Mouse (Mus musculus): ENCODE measurements at regions not wholly inside any gene's neighbourhood (a gene's known extent, or its start where the extent isn't known, plus 50 kb on each side); places are given as distances from the start of the nearest gene placed in this dataset.
A peak's percentile ranks its signal among the peaks of the same experiment; 100 is the strongest.

DNA sequence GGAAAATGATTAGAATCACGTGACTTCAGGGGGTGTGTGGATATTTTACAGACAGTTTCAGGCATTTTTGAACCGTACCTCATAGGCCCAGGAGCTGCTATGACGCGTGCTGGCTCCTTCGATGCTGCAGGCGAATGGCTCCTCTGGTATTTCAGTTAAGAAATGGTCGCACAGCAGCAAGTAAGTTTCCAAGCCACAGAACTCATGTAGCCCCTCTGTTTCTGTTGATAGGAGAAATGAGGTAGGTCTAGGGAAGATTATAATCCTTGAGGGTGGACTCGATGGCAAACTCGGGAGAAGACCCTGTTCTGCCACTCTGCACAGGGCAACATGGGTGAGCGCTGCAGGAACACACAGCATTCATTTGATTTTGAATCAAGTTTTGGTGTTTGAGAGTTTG lies 127.0 kb upstream of the Npvf start:
- Histone ChIP-seq H3K4me2 (replicated peaks) (0 out of 2 replicates have a peak overlapping the region, but pooled peaks have one; percentile 3), H3K27ac (no peak overlapping the region; the same call in 1 of the 2 replicates), H3K4me1 (peaks cover 42% of the 10 kb centered on the region), H3K9ac (no peak overlapping the region), H3K9me3 (no peaks in the 10 kb centered on the region), H3K27me3 (peaks cover 15% of the 10 kb centered on the region), H3K4me3 (no peak overlapping the region), H3K36me3 (no peaks in the 10 kb centered on the region)
- 60% methylated on average over 10 of the region's 10 CpGs for WGBS
- peak; percentile 62 for ATAC-seq (ENCODE audit: low FRiP score, low read depth)

DNA sequence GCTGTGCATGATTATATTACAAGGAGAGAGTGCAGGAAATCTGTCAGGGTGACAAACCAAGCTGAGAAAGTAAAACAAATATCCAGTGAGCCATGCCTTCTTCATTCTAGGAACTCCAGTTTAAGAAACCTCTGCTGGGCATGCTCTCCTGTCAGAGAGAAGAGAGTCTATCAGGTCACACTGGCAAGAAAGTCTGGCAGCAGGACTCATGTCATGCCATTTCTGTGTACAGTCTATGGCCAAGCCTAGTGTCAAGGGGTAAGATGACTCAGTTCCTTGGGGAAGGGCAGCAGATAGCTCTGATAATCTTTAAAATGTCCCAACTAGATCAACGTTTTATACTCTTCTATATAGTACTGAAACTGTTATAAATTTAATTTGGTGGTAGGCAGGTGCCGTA lies 128.0 kb upstream of the Npvf start:
- H3K27ac ChIP-seq = no peak overlapping the region
- H3K27me3 ChIP-seq = peaks cover 15% of the 10 kb centered on the region
- H3K9ac ChIP-seq = no peak overlapping the region
- no peaks in the 10 kb centered on the region for H3K36me3 ChIP-seq
- no peak overlapping the region for H3K4me2 ChIP-seq (replicated peaks)
- ATAC-seq (ENCODE audit: low FRiP score, low read depth) = no peak
- no peak overlapping the region for H3K4me3 ChIP-seq
- 0 out of 2 replicates have a peak, but pooled peaks cover 3% of the 10 kb centered on the region for H3K9me3 ChIP-seq
- 70% methylated on average over 2 of the region's 2 CpGs for WGBS
- H3K4me1 ChIP-seq = peaks cover 32% of the 10 kb centered on the region

GRCm38 (mm10) chr6:50783494-50783893 lies 129.3 kb upstream of the Npvf start:
- Histone ChIP-seq H3K36me3 (no peaks in the 10 kb centered on the region), H3K9ac (no peak overlapping the region), H3K27ac (no peak overlapping the region), H3K4me1 (peaks cover 21% of the 10 kb centered on the region), H3K4me3 (no peak overlapping the region), H3K27me3 (peaks cover 15% of the 10 kb centered on the region), H3K4me2 (replicated peaks) (no peak overlapping the region), H3K9me3 (0 out of 2 replicates have a peak, but pooled peaks cover 4% of the 10 kb centered on the region)
- WGBS = 81% methylated on average over 10 of the region's 10 CpGs
- no peak for ATAC-seq (ENCODE audit: low FRiP score, low read depth)

DNA sequence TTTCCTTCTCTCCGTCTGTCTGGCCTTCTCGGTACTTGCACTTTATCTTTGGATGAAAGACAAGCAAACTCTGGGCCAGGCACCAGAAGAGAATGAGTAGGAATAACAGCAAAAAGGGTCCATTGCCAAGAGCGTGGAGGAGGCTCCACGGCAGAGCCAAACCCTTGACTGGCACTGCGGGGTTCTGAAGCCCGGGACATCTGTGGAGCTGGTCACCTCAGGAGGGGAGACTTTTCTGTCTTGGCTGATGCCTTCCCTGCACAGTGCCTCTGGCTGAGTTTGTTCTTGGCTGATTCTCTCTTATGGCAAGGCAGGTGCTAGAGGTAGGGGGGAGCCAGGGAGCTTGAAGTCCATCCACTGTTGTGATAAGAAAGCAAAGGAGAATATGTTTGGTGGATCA lies 130.1 kb upstream of the Npvf start:
- peaks cover 13% of the 10 kb centered on the region for H3K27me3 ChIP-seq
- peaks cover 21% of the 10 kb centered on the region for H3K4me1 ChIP-seq
- H3K27ac ChIP-seq = no peak overlapping the region
- no peak overlapping the region for H3K9ac ChIP-seq
- H3K4me3 ChIP-seq = no peak overlapping the region
- WGBS = 95% methylated on average over 6 of the region's 6 CpGs
- no peak for ATAC-seq (ENCODE audit: low FRiP score, low read depth)
- no peaks in the 10 kb centered on the region for H3K36me3 ChIP-seq
- H3K9me3 ChIP-seq = 0 out of 2 replicates have a peak, but pooled peaks cover 4% of the 10 kb centered on the region
- H3K4me2 ChIP-seq (replicated peaks) = no peak overlapping the region

- 93% methylated on average over 8 of the region's 8 CpGs for WGBS
- no peak overlapping the region for H3K4me3 ChIP-seq
- peaks cover 13% of the 10 kb centered on the region for H3K27me3 ChIP-seq
- H3K9ac ChIP-seq = no peak overlapping the region
- ATAC-seq (ENCODE audit: low FRiP score, low read depth) = no peak
- H3K4me1 ChIP-seq = no peaks in the 10 kb centered on the region
- no peaks in the 10 kb centered on the region for H3K36me3 ChIP-seq
- no peak overlapping the region for H3K4me2 ChIP-seq (replicated peaks)
- H3K9me3 ChIP-seq = 0 out of 2 replicates have a peak, but pooled peaks cover 4% of the 10 kb centered on the region
- no peak overlapping the region for H3K27ac ChIP-seq
Observed at GRCm38 (mm10) chr6:50787666-50788065, 133.4 kb upstream of the Npvf start.

DNA sequence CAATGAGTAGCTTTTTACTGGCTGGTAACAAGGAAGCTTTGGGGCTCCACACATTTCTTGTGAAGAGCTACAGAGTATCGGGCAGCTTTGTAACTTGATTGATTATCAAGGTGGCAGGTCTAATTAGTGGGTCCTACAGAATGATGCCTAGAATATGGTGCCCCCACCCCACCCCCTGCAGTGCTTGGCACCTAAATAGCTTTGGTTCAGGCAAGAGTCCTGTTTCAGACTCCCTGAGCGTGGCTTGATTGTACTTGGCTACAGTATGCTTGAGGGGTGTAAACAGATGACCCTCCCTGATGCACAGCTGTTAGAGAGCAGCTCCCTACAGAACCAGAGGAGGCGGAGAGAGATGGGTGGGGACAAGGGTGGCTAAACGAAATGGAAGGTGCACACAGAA lies 145.7 kb upstream of the Npvf start:
- H3K27ac ChIP-seq = no peak overlapping the region
- no peak overlapping the region for H3K9ac ChIP-seq
- 40% methylated on average over 4 of the region's 4 CpGs for WGBS
- no peaks in the 10 kb centered on the region for H3K9me3 ChIP-seq
- peaks cover 60% of the 10 kb centered on the region for H3K27me3 ChIP-seq
- ATAC-seq (ENCODE audit: low FRiP score, low read depth) = no peak
- H3K36me3 ChIP-seq = no peaks in the 10 kb centered on the region
- no peak overlapping the region for H3K4me3 ChIP-seq
- H3K4me1 ChIP-seq = peaks cover 20% of the 10 kb centered on the region
- H3K4me2 ChIP-seq (replicated peaks) = no peak overlapping the region

DNA sequence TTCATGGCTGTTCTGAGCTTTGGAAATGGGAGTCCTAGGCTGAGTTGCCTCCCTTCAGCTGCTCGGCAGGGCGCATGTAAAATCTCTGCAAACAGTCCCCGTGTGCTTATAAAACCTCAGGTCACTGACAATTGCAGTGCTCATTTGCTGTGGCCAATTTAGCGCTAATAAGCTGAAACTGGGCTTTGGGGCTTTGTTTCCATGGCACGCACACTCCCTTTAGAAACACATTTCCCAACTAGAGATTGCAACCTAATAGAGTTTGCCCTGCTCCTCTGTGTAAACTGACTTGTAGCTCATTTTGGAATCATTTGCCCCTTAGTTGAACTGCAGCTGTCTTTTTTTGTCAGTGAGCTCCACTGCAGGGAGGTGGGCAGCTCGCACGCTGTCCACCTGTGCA lies 148.7 kb upstream of the Npvf start:
- H3K4me2 ChIP-seq (replicated peaks) = 0 out of 2 replicates have a peak overlapping the region, but pooled peaks have one; percentile 16
- WGBS = 32% methylated on average over 7 of the region's 7 CpGs
- H3K27me3 ChIP-seq = peaks cover 78% of the 10 kb centered on the region
- H3K9ac ChIP-seq = no peak overlapping the region
- H3K27ac ChIP-seq = 0 out of 2 replicates have a peak overlapping the region, but pooled peaks have one; percentile 39
- 0 out of 2 replicates have a peak, but pooled peaks have one; percentile 26 for ATAC-seq (ENCODE audit: low FRiP score, low read depth)
- H3K9me3 ChIP-seq = no peaks in the 10 kb centered on the region
- H3K36me3 ChIP-seq = no peaks in the 10 kb centered on the region
- H3K4me3 ChIP-seq = no peak overlapping the region
- peaks cover 31% of the 10 kb centered on the region for H3K4me1 ChIP-seq

DNA sequence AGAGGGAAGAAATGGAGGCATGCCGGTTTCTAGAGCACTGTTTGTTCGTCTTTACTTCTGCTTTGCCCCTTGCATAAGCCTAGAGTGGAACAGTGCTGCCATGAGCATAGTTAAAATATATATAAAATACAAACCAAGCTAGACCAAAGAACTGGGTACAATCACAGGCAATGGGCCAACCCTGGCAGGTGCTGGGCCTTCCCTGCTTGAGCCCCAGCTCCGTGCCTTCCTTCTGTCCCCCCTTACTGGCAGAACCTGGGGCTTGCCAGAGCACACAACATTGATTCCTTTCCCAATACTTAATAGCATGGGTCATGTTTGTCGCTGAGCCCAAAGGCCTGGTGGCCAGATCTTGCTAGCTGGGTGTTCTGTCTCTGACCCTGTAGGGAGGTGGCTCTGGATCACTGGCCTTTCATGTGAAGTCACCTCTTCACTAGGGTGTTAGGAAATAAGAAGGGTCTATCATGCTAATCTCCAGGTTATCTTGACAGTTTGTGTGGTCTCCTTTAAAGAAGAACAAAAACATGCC lies 150.3 kb upstream of the Npvf start:
- Histone ChIP-seq H3K4me2 (replicated peaks) (no peak overlapping the region), H3K27ac (no peak overlapping the region), H3K9ac (no peak overlapping the region), H3K9me3 (no peaks in the 10 kb centered on the region), H3K27me3 (peaks cover 74% of the 10 kb centered on the region), H3K36me3 (no peaks in the 10 kb centered on the region), H3K4me3 (no peak overlapping the region), H3K4me1 (peaks cover 45% of the 10 kb centered on the region)
- 77% methylated on average over 4 of the region's 4 CpGs for whole genome bisulfite sequencing
- no peak for ATAC-seq (ENCODE audit: low FRiP score, low read depth)

DNA sequence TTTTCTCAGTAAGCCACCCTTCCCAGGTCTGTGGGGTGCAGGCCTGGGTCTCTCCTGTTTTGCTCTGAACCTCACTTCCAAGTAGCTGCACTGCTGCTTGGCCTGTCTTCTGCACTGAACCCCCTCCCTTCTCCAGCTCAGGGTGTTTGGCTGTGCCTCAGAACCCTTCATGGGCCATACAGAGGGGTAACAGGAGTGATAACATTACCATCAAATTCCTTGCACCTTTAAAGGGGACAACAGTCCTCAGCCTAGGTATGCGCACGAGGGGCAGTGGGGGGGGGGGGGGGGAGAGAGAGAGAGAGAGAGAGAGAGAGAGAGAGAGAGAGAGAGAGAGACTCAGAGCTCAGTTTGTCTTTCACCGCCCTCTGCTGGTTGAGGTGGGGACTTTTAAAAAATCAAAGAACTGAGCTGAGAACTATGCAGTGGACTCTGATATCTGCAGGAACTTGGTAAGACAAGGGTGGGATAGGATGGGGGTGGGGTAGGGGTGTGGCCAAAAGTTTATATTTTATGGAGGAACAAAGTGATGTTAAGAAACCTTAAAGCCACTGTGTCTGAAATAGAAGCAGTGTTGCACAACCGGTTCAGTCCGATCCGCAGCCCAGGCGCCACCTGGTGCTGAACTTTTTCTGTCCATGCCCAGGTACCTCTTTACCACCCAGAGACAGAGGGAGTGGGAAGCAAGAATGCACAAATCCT lies 152.3 kb upstream of the Npvf start:
- H3K4me2 ChIP-seq (replicated peaks) = no peak overlapping the region
- H3K27ac ChIP-seq = no peak overlapping the region
- H3K4me1 ChIP-seq = peaks cover 48% of the 10 kb centered on the region
- no peaks in the 10 kb centered on the region for H3K36me3 ChIP-seq
- H3K27me3 ChIP-seq = peaks cover 63% of the 10 kb centered on the region
- H3K9ac ChIP-seq = no peak overlapping the region
- H3K4me3 ChIP-seq = no peak overlapping the region
- 0 out of 2 replicates have a peak, but pooled peaks have one; percentile 31 for ATAC-seq (ENCODE audit: low FRiP score, low read depth)
- WGBS = 20% methylated on average over 7 of the region's 7 CpGs
- no peaks in the 10 kb centered on the region for H3K9me3 ChIP-seq

DNA sequence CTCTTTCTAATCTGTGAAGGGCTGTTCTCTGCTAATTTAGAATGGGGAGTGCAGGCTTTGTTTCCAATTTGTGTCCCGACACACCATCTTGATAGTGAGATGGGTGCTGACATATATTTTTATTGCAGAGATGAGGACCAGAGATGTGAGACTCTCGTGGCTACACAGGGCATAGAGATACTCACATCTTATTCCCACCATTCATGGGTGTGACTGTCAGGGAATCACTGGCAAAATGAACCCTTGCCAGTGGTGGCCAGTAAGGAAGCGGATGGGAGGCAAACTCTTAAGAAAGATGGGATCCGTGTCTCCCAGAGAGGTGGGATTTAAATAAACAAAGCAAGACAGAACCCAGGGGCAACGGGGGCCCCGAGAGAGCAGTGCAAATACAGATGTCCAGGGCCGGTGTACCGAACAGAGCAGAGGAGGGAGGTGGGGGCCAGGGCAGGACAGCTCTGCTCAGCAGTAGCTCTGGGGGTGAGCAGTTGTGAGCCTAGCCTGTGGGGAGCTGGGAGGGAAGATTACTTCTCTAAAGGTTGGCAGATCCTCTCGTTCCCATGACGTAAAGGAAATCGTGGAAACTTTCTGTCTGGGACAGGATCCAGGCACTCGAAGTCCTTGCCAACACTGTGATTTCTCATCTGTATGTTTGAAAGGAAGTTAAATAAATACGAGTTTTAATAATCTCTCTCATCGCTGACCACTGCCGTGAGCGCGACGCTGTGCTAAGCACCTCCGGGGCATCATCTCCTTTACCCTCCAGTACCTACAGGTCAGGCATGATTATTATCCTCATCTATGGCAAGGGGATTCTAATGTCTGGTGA lies 153.2 kb upstream of the Npvf start:
- peaks cover 53% of the 10 kb centered on the region for H3K4me1 ChIP-seq
- WGBS = 61% methylated on average over 19 of the region's 19 CpGs

DNA sequence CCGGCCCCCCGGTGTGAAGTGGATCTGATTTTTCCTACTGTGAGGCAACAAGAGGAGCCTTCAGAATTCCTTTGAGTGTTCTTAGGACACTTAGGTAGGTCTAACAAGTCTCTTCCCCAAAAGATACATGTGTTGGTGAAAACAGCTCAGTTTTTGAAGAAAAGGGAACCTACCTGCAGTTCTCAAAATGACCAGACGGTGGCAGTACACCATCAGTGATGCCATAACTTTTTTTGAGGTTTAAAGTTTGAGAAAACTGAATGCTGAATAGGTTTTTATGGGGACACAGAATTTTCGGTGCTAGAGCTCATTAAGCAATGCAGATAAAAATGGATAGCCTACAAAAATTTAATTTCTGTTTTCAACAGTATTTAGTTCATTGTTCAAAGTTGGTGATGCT lies 153.9 kb upstream of the Npvf start:
- Histone ChIP-seq H3K9ac (no peak overlapping the region), H3K36me3 (no peaks in the 10 kb centered on the region), H3K9me3 (no peaks in the 10 kb centered on the region), H3K4me3 (peak overlapping the region; percentile 12; the same call in 1 of the 2 replicates), H3K4me2 (replicated peaks) (peak overlapping the region; percentile 53), H3K4me1 (peaks cover 49% of the 10 kb centered on the region), H3K27ac (peak overlapping the region; percentile 23; the same call in 1 of the 2 replicates), H3K27me3 (peaks cover 62% of the 10 kb centered on the region)
- ATAC-seq (ENCODE audit: low FRiP score, low read depth) = no peak
- WGBS = 13% methylated on average over 4 of the region's 4 CpGs

More for the DNA sequence above, 153.2 kb upstream of the Npvf start:
- H3K27me3 ChIP-seq = peaks cover 60% of the 10 kb centered on the region
- H3K4me2 ChIP-seq (replicated peaks) = no peak overlapping the region
- no peak for ATAC-seq (ENCODE audit: low FRiP score, low read depth)
- H3K27ac ChIP-seq = peak overlapping the region; percentile 23; the same call in 1 of the 2 replicates
- no peak overlapping the region for H3K9ac ChIP-seq
- no peaks in the 10 kb centered on the region for H3K36me3 ChIP-seq
- no peak overlapping the region for H3K4me3 ChIP-seq
- no peaks in the 10 kb centered on the region for H3K9me3 ChIP-seq
